Mouse (Mus musculus) olfactory bulb, adult 2 months (tissue): ENCODE data around the gene Gpr182.

Source experiments
- CTCF ChIP-seq: fragments of 200-500 bp; IDR thresholded peaks from 2 replicates; pipeline ENCODE4 v1.5.1; 2012; ENCODE audit warnings: low read depth, mild to moderate bottlenecking, low read length, moderate library complexity; ENCODE audit not compliant: insufficient read depth
- POLR2A ChIP-seq: fragments of 200-500 bp; IDR thresholded peaks from 2 replicates; pipeline ENCODE4 v1.6.1; 2012; ENCODE audit warnings: mild to moderate bottlenecking, low read depth, low read length, moderate library complexity; ENCODE audit not compliant: insufficient read depth

GRCm38 (mm10) chr10:127759181-127760110 lies 7.9 kb upstream of the Gpr182 start, which contains the start of the genes Rdh1 and Rdh16f1:
- TF ChIP-seq POLR2A (no peak), CTCF (no peak)
